Mouse (Mus musculus) hindbrain, embryonic 10.5 days (tissue): ENCODE measurements around the gene Chd4. TPM values are rescaled to one million over a fixed set of nuclear protein-coding genes. Genes with fewer than 3 reads are reported as not detected.

Experiments used
- DNase-seq: peaks from one replicate; pipeline ENCODE4 v3.0.0-alpha.2; 2017; ENCODE audit warnings: low spot score
- H3K27ac ChIP-seq: fragments of 300-500 bp; sonication (generic); 2 replicates; pipeline ENCODE4 v1.5.1; 2016; ENCODE audit warnings: mild to moderate bottlenecking, moderate library complexity
- H3K27me3 ChIP-seq: fragments of 300-500 bp; sonication (generic); 2 replicates; pipeline ENCODE4 v1.6.1; 2016; ENCODE audit warnings: mild to moderate bottlenecking; ENCODE audit not compliant: poor library complexity, insufficient read depth, severe bottlenecking
- H3K36me3 ChIP-seq: fragments of 300-500 bp; sonication (generic); 2 replicates; pipeline ENCODE4 v1.6.1; 2016; ENCODE audit warnings: mild to moderate bottlenecking, moderate library complexity
- H3K4me1 ChIP-seq: fragments of 300-500 bp; sonication (generic); replicated peaks from 2 replicates; pipeline ENCODE4 v1.6.1; 2016; ENCODE audit warnings: mild to moderate bottlenecking
- H3K4me3 ChIP-seq: fragments of 300-500 bp; sonication (generic); 2 replicates; pipeline ENCODE4 v1.5.1; 2016; ENCODE audit warnings: mild to moderate bottlenecking, moderate library complexity
- H3K9me3 ChIP-seq: fragments of 300-500 bp; sonication (generic); 2 replicates; pipeline ENCODE4 v1.6.1; 2016; ENCODE audit warnings: mild to moderate bottlenecking, moderate library complexity
- WGBS: fragments of 180-500 bp; shearing (Covaris S2); methylation state at CpG from one replicate; pipeline ENCODE4 v1.1.7; 2016; 5-methylcytosine and 5-hydroxymethylcytosine counted together
- polyA plus RNA-seq: library from polyadenylated mRNA; unstranded; fragments of >200 nt; fragmentation: Nextera tagmentation; extraction: Ambion mirVana; gene quantifications from 2 replicates; pipeline ENCODE4 v1.2.1, GENCODE M21; 2016

The Chd4 gene
- polyA plus RNA-seq, 1 experiment from 2014 or later, result 95.7 TPM

GRCm38 (mm10) chr6:125097346-125097689, 1.5 kb downstream of the Chd4 start:
- H3K27ac ChIP-seq, result peak overlapping the region; percentile 98
- no peaks in the 10 kb centered on the region for H3K9me3 ChIP-seq
- H3K4me1 ChIP-seq, result peaks cover 63% of the 10 kb centered on the region
- H3K4me3 ChIP-seq, result peak overlapping the region; percentile 100
- DNase-seq, result no peak
- peaks cover 51% of the 10 kb centered on the region for H3K36me3 ChIP-seq
- H3K27me3 ChIP-seq, result no peaks in the 10 kb centered on the region
- 3% methylated on average over 12 of the region's 12 CpGs for WGBS

- peak overlapping the region; percentile 98 for H3K27ac ChIP-seq
- H3K4me1 ChIP-seq, result peaks cover 63% of the 10 kb centered on the region
- no peaks in the 10 kb centered on the region for H3K27me3 ChIP-seq
- no peak for DNase-seq
- peak overlapping the region; percentile 100 for H3K4me3 ChIP-seq
- no peaks in the 10 kb centered on the region for H3K9me3 ChIP-seq
- peaks cover 57% of the 10 kb centered on the region for H3K36me3 ChIP-seq
- WGBS, result 66% methylated on average over 8 of the region's 8 CpGs
Measured at GRCm38 (mm10) chr6:125097951-125098350, 2.2 kb downstream of the Chd4 start.

- Histone ChIP-seq H3K4me3 (peak overlapping the region; percentile 100), H3K36me3 (peaks cover 63% of the 10 kb centered on the region), H3K9me3 (no peaks in the 10 kb centered on the region), H3K27me3 (no peaks in the 10 kb centered on the region), H3K4me1 (peaks cover 63% of the 10 kb centered on the region), H3K27ac (peak overlapping the region; percentile 98)
- 62% methylated on average over 3 of the region's 3 CpGs for WGBS
- DNase-seq, result no peak
Measured at GRCm38 (mm10) chr6:125098513-125098912, 2.7 kb downstream of the Chd4 start.

- peaks cover 73% of the 10 kb centered on the region for H3K36me3 ChIP-seq
- peak overlapping the region; percentile 100 for H3K4me3 ChIP-seq
- peaks cover 63% of the 10 kb centered on the region for H3K4me1 ChIP-seq
- peak overlapping the region; percentile 98 for H3K27ac ChIP-seq
- H3K27me3 ChIP-seq, result no peaks in the 10 kb centered on the region
- H3K9me3 ChIP-seq, result no peaks in the 10 kb centered on the region
- WGBS, result 46% methylated on average over 5 of the region's 5 CpGs
- DNase-seq, result peak; percentile 38
Measured at GRCm38 (mm10) chr6:125099421-125099971, 3.7 kb downstream of the Chd4 start.

GRCm38 (mm10) chr6:125101444-125101843, 5.7 kb downstream of the Chd4 start:
- DNase-seq, result no peak
- peaks cover 49% of the 10 kb centered on the region for H3K4me1 ChIP-seq
- 0 out of 2 replicates have a peak overlapping the region, but pooled peaks have one; percentile 9 for H3K4me3 ChIP-seq
- WGBS, result 71% methylated on average over 9 of the region's 9 CpGs
- H3K27me3 ChIP-seq, result no peaks in the 10 kb centered on the region
- peaks cover 92% of the 10 kb centered on the region for H3K36me3 ChIP-seq
- H3K9me3 ChIP-seq, result no peaks in the 10 kb centered on the region
- no peak overlapping the region for H3K27ac ChIP-seq

GRCm38 (mm10) chr6:125104223-125104622, 8.4 kb downstream of the Chd4 start:
- Histone ChIP-seq H3K27ac (no peak overlapping the region), H3K4me1 (peaks cover 22% of the 10 kb centered on the region), H3K9me3 (peaks cover 10% of the 10 kb centered on the region; the same call in 1 of the 2 replicates), H3K27me3 (no peaks in the 10 kb centered on the region), H3K36me3 (peaks cover 100% of the 10 kb centered on the region), H3K4me3 (no peak overlapping the region)
- DNase-seq, result no peak
- 97% methylated on average over 4 of the region's 4 CpGs for WGBS

- Histone ChIP-seq H3K9me3 (peaks cover 10% of the 10 kb centered on the region; the same call in 1 of the 2 replicates), H3K4me1 (no peaks in the 10 kb centered on the region), H3K36me3 (peaks cover 100% of the 10 kb centered on the region), H3K4me3 (no peak overlapping the region), H3K27ac (no peak overlapping the region), H3K27me3 (no peaks in the 10 kb centered on the region)
- 96% methylated on average over 2 of the region's 2 CpGs for WGBS
- DNase-seq, result no peak
Measured at GRCm38 (mm10) chr6:125107705-125108104, 11.9 kb downstream of the Chd4 start.

GRCm38 (mm10) chr6:125109371-125109770, 13.6 kb downstream of the Chd4 start:
- WGBS, result 90% methylated on average over 14 of the region's 14 CpGs
- Histone ChIP-seq H3K4me1 (no peaks in the 10 kb centered on the region), H3K27me3 (no peaks in the 10 kb centered on the region), H3K4me3 (no peak overlapping the region), H3K27ac (no peak overlapping the region), H3K9me3 (peaks cover 10% of the 10 kb centered on the region; the same call in 1 of the 2 replicates), H3K36me3 (peaks cover 100% of the 10 kb centered on the region)
- DNase-seq, result no peak

GRCm38 (mm10) chr6:125110927-125111326, 15.1 kb downstream of the Chd4 start:
- no peak overlapping the region for H3K27ac ChIP-seq
- peaks cover 100% of the 10 kb centered on the region for H3K36me3 ChIP-seq
- H3K27me3 ChIP-seq, result no peaks in the 10 kb centered on the region
- 91% methylated on average over 7 of the region's 7 CpGs for WGBS
- peaks cover 10% of the 10 kb centered on the region; the same call in 1 of the 2 replicates for H3K9me3 ChIP-seq
- H3K4me3 ChIP-seq, result no peak overlapping the region
- peak; percentile 61 for DNase-seq
- no peaks in the 10 kb centered on the region for H3K4me1 ChIP-seq

- Histone ChIP-seq H3K4me3 (no peak overlapping the region), H3K36me3 (peaks cover 100% of the 10 kb centered on the region), H3K9me3 (peaks cover 2% of the 10 kb centered on the region; the same call in 1 of the 2 replicates), H3K4me1 (no peaks in the 10 kb centered on the region), H3K27ac (no peak overlapping the region), H3K27me3 (no peaks in the 10 kb centered on the region)
- no peak for DNase-seq
- WGBS, result 95% methylated on average over 11 of the region's 11 CpGs
Measured at GRCm38 (mm10) chr6:125112553-125112952, 16.8 kb downstream of the Chd4 start.

GRCm38 (mm10) chr6:125119387-125119786, 23.6 kb downstream of the Chd4 start:
- peaks cover 100% of the 10 kb centered on the region for H3K36me3 ChIP-seq

GRCm38 (mm10) chr6:125128724-125129123, 32.9 kb downstream of the Chd4 start:
- Histone ChIP-seq H3K9me3 (no peaks in the 10 kb centered on the region), H3K4me3 (no peak overlapping the region), H3K36me3 (peaks cover 78% of the 10 kb centered on the region), H3K27me3 (no peaks in the 10 kb centered on the region), H3K4me1 (peaks cover 22% of the 10 kb centered on the region), H3K27ac (no peak overlapping the region)
- WGBS, result 91% methylated on average over 12 of the region's 12 CpGs
- DNase-seq, result no peak

More at GRCm38 (mm10) chr6:125119387-125119786, 23.6 kb downstream of the Chd4 start:
- Histone ChIP-seq H3K4me3 (no peak overlapping the region), H3K27ac (no peak overlapping the region), H3K9me3 (no peaks in the 10 kb centered on the region), H3K4me1 (no peaks in the 10 kb centered on the region), H3K27me3 (no peaks in the 10 kb centered on the region)
- no peak for DNase-seq
- WGBS, result 95% methylated on average over 8 of the region's 8 CpGs

- WGBS, result 82% methylated on average over 20 of the region's 20 CpGs
- DNase-seq, result no peak
- peaks cover 78% of the 10 kb centered on the region for H3K36me3 ChIP-seq
- H3K4me3 ChIP-seq, result no peak overlapping the region
- no peaks in the 10 kb centered on the region for H3K9me3 ChIP-seq
- peaks cover 22% of the 10 kb centered on the region for H3K4me1 ChIP-seq
- H3K27me3 ChIP-seq, result no peaks in the 10 kb centered on the region
- H3K27ac ChIP-seq, result no peak overlapping the region
Measured at GRCm38 (mm10) chr6:125129710-125130402, 34.1 kb downstream of the Chd4 start.
